Mouse (Mus musculus) liver, embryonic 11.5 days (tissue): ENCODE measurements around the gene Kansl1. TPM values are rescaled to one million over a fixed set of nuclear protein-coding genes. Genes with fewer than 3 reads are reported as not detected.

Experiments used
- ATAC-seq: fragments of 200-750 bp; cut with Nextera tagmentation; replicated peaks from 2 replicates; pipeline ENCODE4 v1.8.0; 2017; ENCODE audit warnings: moderate number of reproducible peaks, mild to moderate bottlenecking, moderate TSS enrichment, moderate library complexity; ENCODE audit not compliant: low FRiP score
- DNase-seq: peaks from one replicate; pipeline ENCODE4 v3.0.0-alpha.2; 2017; ENCODE audit warnings: low spot score
- H3K27ac ChIP-seq: fragments of 300-500 bp; sonication (generic); 2 replicates; pipeline ENCODE4 v1.5.1; 2014; ENCODE audit warnings: mild to moderate bottlenecking, low read depth, low read length, control low read depth
- H3K27me3 ChIP-seq: fragments of 300-500 bp; sonication (generic); replicated peaks from 2 replicates; pipeline ENCODE4 v1.6.1; 2014; ENCODE audit warnings: low read length, mixed read lengths; ENCODE audit not compliant: control insufficient read depth, insufficient read depth
- H3K36me3 ChIP-seq: fragments of 300-500 bp; sonication (generic); 2 replicates; pipeline ENCODE4 v1.6.1; 2014; ENCODE audit warnings: mild to moderate bottlenecking, low read length, moderate library complexity, mixed read lengths; ENCODE audit not compliant: control insufficient read depth, insufficient read depth
- H3K4me1 ChIP-seq: fragments of 300-500 bp; sonication (generic); replicated peaks from 2 replicates; pipeline ENCODE4 v1.6.1; 2014; ENCODE audit warnings: low read length, mixed read lengths; ENCODE audit not compliant: control insufficient read depth, insufficient read depth
- H3K4me2 ChIP-seq: fragments of 300-500 bp; sonication (generic); 2 replicates; pipeline ENCODE4 v1.6.1; 2014; ENCODE audit warnings: mild to moderate bottlenecking, control low read depth, moderate library complexity
- H3K4me3 ChIP-seq: fragments of 300-500 bp; sonication (generic); 2 replicates; pipeline ENCODE4 v1.5.1; 2014; ENCODE audit warnings: low read depth, low read length, control low read depth
- H3K9ac ChIP-seq: fragments of 300-500 bp; sonication (generic); 2 replicates; pipeline ENCODE4 v1.6.1; 2014; ENCODE audit warnings: low read depth, low read length, control low read depth
- H3K9me3 ChIP-seq: fragments of 300-500 bp; sonication (generic); 2 replicates; pipeline ENCODE4 v1.6.1; 2016; ENCODE audit warnings: low read length, inconsistent platforms, mixed read lengths; ENCODE audit not compliant: control insufficient read depth
- WGBS: fragments of 180-500 bp; shearing (Covaris S2); extraction: QIAGEN DNeasy Blood & Tissue Kit; methylation state at CpG from one replicate; pipeline ENCODE4 v1.1.7; 2014; 5-methylcytosine and 5-hydroxymethylcytosine counted together
- polyA plus RNA-seq: library from polyadenylated mRNA; unstranded; fragments of >200 nt; fragmentation: Nextera tagmentation; extraction: Ambion mirVana; gene quantifications from 2 replicates; pipeline ENCODE4 v1.2.1, GENCODE M21; 2014

The Kansl1 gene
- polyA plus RNA-seq: 18.2 and 20.3 TPM in 2 replicates

DNA sequence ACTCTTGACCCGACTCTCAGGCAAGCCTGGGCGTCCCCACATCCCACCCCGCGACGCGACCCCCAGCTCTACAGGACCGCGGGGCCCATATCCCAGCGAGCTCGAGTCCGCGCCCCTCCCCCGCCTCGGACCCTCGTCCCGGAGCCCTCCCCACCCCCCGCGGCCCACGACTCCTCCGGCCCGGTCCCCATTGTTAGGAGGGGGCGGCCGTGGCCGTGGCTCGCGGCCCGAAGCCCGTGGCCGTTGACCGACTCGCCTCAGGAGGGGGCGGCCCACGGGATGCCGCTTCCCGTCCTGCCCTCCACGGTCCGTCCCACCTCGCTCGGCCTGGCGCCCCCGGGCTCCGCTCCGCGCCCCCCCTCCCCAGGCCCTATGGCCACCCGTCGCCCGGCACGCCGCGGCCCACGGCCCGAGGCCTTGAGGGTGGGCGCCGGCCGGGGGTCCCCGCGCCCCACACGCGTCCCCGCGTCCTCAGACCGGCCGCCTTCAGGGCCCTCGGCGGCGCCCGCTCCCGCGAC is at the start of gene Kansl1:
Kansl1 (minus strand) TSS at position 111 of the 518 bp plus-strand sequence.
- Histone ChIP-seq H3K4me3 (peak within 1 kb of the TSS; percentile 84), H3K9me3 (no peaks in the 10 kb centered on the region), H3K27ac (peak within 1 kb of the TSS; percentile 59), H3K4me1 (peaks cover 9% of the 10 kb centered on the region), H3K36me3 (no peaks in the 10 kb centered on the region), H3K9ac (peak within 1 kb of the TSS; percentile 86), H3K4me2 (peak within 1 kb of the TSS; percentile 70), H3K27me3 (no peaks in the 10 kb centered on the region)
- ATAC-seq (peak; percentile 62), DNase-seq (peak; percentile 42)
- WGBS: under 1% methylated on average over 64 of the region's 69 CpGs

DNA sequence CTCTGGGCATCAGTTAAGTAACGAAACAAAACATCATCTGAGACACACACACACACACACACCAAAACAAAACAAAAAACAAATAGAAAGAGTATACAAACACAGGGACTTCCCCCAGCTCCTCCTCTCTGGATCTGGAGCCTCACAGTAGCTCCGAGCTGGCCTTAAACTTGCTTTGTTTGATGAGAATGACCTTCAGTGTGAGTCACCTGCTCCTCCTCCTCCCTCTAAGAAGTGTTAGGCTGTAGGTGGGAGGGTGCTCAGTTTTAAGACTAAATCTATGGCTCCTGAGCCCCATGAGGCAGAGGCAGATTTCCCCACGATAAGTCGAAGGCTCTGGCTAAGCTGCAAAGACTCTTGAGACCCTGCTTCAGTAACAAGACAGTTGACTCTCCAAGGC is 43.8 kb upstream of the Kansl1 start:
- H3K4me3 ChIP-seq: no peak overlapping the region

DNA sequence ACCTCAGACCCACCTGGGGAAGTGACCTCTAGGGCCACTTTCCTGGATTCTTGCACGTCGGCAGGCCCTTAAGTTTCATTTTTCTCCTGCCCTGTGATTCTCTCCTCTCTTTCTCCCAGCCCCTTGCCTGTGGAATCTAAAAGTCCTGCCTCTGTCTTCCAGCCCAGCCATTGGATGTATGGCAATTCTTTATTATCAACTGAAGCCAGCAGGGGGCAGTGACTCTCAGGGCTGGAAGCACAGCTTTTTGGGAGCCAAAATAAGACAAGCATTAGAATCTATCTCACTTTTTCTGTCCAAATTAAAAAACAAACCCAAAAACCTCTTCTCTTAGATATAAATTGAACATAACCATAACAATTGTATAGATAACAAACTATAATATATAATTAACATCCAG is 41.9 kb upstream of the Kansl1 start:
- DNase-seq (no peak), ATAC-seq (no peak)
- Histone ChIP-seq H3K9ac (no peak overlapping the region), H3K4me1 (no peaks in the 10 kb centered on the region), H3K9me3 (no peaks in the 10 kb centered on the region), H3K4me3 (no peak overlapping the region), H3K27me3 (no peaks in the 10 kb centered on the region), H3K4me2 (no peak overlapping the region), H3K36me3 (peaks cover 18% of the 10 kb centered on the region), H3K27ac (no peak overlapping the region)
- 76% methylated on average over 2 of the region's 2 CpGs for WGBS

More for the DNA sequence above, 43.8 kb upstream of the Kansl1 start:
- H3K9ac ChIP-seq: no peak overlapping the region
- no peak overlapping the region for H3K4me2 ChIP-seq
- WGBS: 87% methylated on average over 4 of the region's 4 CpGs
- no peak for DNase-seq
- H3K4me1 ChIP-seq: no peaks in the 10 kb centered on the region
- peaks cover 25% of the 10 kb centered on the region for H3K36me3 ChIP-seq
- no peak overlapping the region for H3K27ac ChIP-seq
- no peaks in the 10 kb centered on the region for H3K27me3 ChIP-seq
- ATAC-seq: no peak
- H3K9me3 ChIP-seq: no peaks in the 10 kb centered on the region

DNA sequence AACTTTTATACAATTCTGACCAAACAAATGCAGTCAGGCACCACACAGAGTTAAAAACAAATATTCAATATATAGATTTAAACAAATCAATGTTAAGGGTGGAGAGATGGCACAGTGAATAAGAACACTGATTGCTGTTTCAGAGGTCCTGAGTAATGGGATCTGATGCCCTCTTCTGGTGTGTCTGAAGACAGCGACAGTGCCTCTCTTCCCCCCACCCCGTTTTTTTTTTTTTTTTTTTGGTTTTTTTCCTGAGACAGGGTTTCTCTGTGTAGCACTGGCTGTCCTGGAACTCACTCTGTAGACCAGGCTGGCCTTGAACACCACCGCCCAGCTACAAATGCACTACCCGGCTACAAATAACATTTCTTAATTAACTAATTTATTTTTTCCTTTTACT is 39.8 kb upstream of the Kansl1 start:
- Histone ChIP-seq H3K4me2 (no peak overlapping the region), H3K36me3 (peaks cover 22% of the 10 kb centered on the region), H3K4me3 (no peak overlapping the region), H3K4me1 (no peaks in the 10 kb centered on the region), H3K27me3 (no peaks in the 10 kb centered on the region), H3K9ac (no peak overlapping the region), H3K27ac (no peak overlapping the region), H3K9me3 (no peaks in the 10 kb centered on the region)
- ATAC-seq: no peak
- 84% methylated on average over 4 of the region's 4 CpGs for WGBS
- DNase-seq: no peak

DNA sequence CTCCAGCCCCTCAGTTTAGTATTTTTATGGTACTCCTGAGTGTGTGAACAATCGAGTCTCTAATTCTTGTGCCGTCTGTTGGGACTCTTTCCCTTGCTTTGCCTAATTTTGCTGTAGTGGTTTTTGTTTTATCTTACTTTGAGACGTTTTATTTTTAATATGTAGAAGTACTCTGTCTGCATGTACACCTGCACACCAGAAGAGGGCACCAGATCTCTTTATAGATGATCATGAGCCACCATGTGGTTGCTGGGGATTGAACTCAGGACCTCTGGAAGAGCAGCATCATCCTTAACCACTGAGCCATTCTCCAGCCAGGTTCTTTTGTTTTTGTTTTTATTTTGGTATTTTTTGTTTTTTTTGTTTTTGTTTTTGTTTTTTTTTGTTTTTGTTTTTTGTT is 19.6 kb upstream of the Kansl1 start:
- Histone ChIP-seq H3K4me2 (no peak overlapping the region), H3K9ac (no peak overlapping the region), H3K4me3 (no peak overlapping the region), H3K36me3 (no peaks in the 10 kb centered on the region), H3K27me3 (no peaks in the 10 kb centered on the region), H3K4me1 (no peaks in the 10 kb centered on the region), H3K9me3 (no peaks in the 10 kb centered on the region), H3K27ac (no peak overlapping the region)
- DNase-seq (no peak), ATAC-seq (no peak)
- WGBS: 71% methylated on average over 3 of the region's 3 CpGs

DNA sequence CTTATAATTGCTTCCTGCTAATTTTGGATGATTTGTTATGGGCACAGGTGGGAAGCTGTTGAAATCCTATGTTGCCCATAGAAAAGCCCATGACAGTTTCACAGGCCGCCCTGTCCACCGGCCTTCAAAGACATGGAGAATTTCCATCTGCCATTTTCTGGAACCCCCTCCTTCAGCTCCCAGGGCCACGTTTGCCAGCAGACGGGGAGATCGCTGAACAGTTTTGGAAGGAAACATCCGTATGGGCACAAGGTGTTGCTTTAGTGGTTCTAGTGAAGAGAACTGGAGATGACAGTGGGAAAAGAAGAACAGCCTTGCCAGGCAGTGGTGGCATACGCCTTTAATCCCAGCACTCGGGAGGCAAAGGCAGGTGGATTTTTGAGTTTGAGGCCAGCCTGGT is 13.3 kb upstream of the Kansl1 start:
- H3K4me2 ChIP-seq: no peak overlapping the region
- no peaks in the 10 kb centered on the region for H3K4me1 ChIP-seq
- H3K27ac ChIP-seq: no peak overlapping the region
- no peak overlapping the region for H3K4me3 ChIP-seq
- no peaks in the 10 kb centered on the region for H3K27me3 ChIP-seq
- no peak overlapping the region for H3K9ac ChIP-seq
- DNase-seq (no peak), ATAC-seq (no peak)
- no peaks in the 10 kb centered on the region for H3K9me3 ChIP-seq
- H3K36me3 ChIP-seq: no peaks in the 10 kb centered on the region
- WGBS: 79% methylated on average over 8 of the region's 8 CpGs

DNA sequence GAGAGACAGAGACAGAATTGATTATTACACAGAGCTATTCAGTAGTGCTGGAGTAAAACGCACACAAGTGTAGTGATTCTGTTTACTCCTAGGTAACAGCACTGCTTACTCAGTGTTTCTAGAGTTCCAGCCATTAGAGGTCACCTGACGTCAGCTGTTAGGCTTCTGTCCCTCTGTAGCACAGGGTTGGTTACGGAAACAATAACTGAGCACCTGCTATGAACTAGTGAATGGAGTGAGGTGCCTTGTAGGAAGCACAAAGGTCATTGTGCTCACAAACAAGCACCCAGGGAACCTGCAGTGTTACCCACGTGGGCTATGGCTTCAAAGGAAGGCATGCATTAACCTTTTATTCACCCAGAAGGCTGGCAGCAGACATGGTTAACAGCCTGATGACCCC is 10.8 kb upstream of the Kansl1 start:
- no peaks in the 10 kb centered on the region for H3K9me3 ChIP-seq
- H3K4me3 ChIP-seq: no peak overlapping the region
- ATAC-seq: no peak
- no peaks in the 10 kb centered on the region for H3K36me3 ChIP-seq
- H3K27me3 ChIP-seq: no peaks in the 10 kb centered on the region
- H3K4me1 ChIP-seq: no peaks in the 10 kb centered on the region
- no peak overlapping the region for H3K9ac ChIP-seq
- 65% methylated on average over 4 of the region's 4 CpGs for WGBS
- no peak overlapping the region for H3K27ac ChIP-seq
- no peak overlapping the region for H3K4me2 ChIP-seq
- no peak for DNase-seq

DNA sequence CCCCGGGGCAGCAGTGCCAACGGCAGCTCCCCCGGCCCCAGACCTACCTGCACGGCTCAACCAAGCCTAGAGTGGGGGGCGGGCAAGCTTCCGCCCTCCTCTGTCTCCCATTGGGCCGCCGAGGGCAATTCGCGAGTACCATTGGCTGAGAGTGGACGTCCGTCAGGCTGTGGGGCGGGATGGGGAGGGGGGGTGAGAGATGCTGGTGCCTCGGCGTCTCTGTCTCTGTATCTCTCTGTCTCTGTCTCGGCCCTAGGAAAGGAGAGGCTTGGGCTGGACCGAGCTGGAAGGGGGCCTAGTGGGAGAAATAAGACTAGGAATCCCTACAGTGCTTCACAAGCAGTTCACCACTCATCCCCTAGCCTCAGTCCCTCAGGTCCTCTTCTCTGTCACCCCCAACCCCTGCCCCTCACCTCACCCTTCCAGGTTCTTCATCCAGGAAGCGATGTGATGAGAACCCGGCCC is 742 bp upstream of the Kansl1 start:
- DNase-seq (peak; percentile 88), ATAC-seq (peak; percentile 100)
- WGBS: 2% methylated on average over 18 of the region's 19 CpGs
- H3K27me3 ChIP-seq: no peaks in the 10 kb centered on the region
- H3K4me3 ChIP-seq: peak overlapping the region; percentile 84
- H3K36me3 ChIP-seq: no peaks in the 10 kb centered on the region
- peak overlapping the region; percentile 86 for H3K9ac ChIP-seq
- peaks cover 9% of the 10 kb centered on the region for H3K4me1 ChIP-seq
- 0 out of 2 replicates have a peak overlapping the region, but pooled peaks have one; percentile 13 for H3K27ac ChIP-seq
- H3K4me2 ChIP-seq: peak overlapping the region; percentile 70
- H3K9me3 ChIP-seq: no peaks in the 10 kb centered on the region

DNA sequence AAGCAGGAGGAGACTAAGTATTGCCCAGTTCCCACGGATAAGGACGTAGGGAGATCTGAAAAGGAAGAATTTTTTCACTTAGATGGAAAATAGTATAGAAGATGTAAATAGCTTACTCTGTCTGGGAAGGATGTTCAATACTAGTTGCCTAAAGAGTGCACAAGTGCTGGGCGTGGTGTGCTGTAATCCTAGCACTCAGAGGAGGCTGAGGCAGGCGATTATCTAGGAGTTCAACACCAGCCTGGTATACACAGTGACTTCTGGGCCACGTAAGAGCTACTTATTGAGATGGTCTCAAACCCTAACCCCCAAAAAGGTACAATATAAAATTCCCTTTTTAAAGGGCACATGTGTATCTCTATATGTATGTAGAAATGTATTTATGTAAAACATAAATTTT is 963 bp downstream of the Kansl1 start:
- no peak overlapping the region; the same call in 1 of the 2 replicates for H3K4me2 ChIP-seq
- no peak for DNase-seq
- H3K36me3 ChIP-seq: no peaks in the 10 kb centered on the region
- H3K27me3 ChIP-seq: no peaks in the 10 kb centered on the region
- ATAC-seq: no peak
- WGBS: 72% methylated on average over 5 of the region's 5 CpGs
- H3K4me1 ChIP-seq: peaks cover 9% of the 10 kb centered on the region
- no peak overlapping the region for H3K4me3 ChIP-seq
- H3K27ac ChIP-seq: no peak overlapping the region
- H3K9ac ChIP-seq: no peak overlapping the region
- no peaks in the 10 kb centered on the region for H3K9me3 ChIP-seq
